Comparison of ENCODE assay signal across 8 mouse cellular contexts in genomic region chr19:42519760-42520159, GRCm38 (mm10). TPM values are rescaled to one million over a fixed set of nuclear protein-coding genes. Genes with fewer than 3 reads are reported as not detected.
DNase-seq lines count a peak whose midpoint lies in the region; ATAC-seq and TF ChIP-seq lines count a peak whose summit lies in the region.

No protein-coding gene starts in this region.

- no peaks in the 10 kb centered on the region for H3K27me3 ChIP-seq in kidney, adult 2 months (replicated peaks; ENCODE audit: control insufficient read depth, insufficient read depth, low read length)
- no peaks in the 10 kb centered on the region for H3K27me3 ChIP-seq in ES-Bruce4 (ENCODE audit: control insufficient read depth, insufficient read depth, low read length, poor library complexity, severe bottlenecking)
- H3K27me3 ChIP-seq in limb, embryonic 14.5 days (ENCODE audit: control insufficient read depth, insufficient read depth, low read length): no peaks in the 10 kb centered on the region
- H3K27me3 ChIP-seq in stomach, postnatal 0 days (ENCODE audit: control insufficient read depth, insufficient read depth, low read length): no peaks in the 10 kb centered on the region

- WGBS in kidney, adult 2 months: 36% methylated on average over 9 of the region's 9 CpGs
- WGBS in limb, embryonic 14.5 days: 43% methylated on average over 9 of the region's 9 CpGs
- 44% methylated on average over 9 of the region's 9 CpGs for WGBS in stomach, postnatal 0 days

- no peak for TF ChIP-seq EP300 in ES-Bruce4 (IDR thresholded peaks at IDR 0.05; ENCODE audit: insufficient read depth, low read depth, low read length)
- TF ChIP-seq EP300 in stomach, postnatal 0 days (optimal IDR thresholded peaks at IDR 0.05): no peak

- peaks cover 12% of the 10 kb centered on the region for H3K4me1 ChIP-seq in kidney, adult 2 months (ENCODE audit: control insufficient read depth, insufficient read depth, low read length)
- no peaks in the 10 kb centered on the region for H3K4me1 ChIP-seq in ES-Bruce4 (ENCODE audit: control insufficient read depth, insufficient read depth, low read length)
- peaks cover 2% of the 10 kb centered on the region; the same call in 1 of the 2 replicates for H3K4me1 ChIP-seq in embryonic fibroblast, embryonic 13.5 days (ENCODE audit: control insufficient read depth, insufficient read depth, low read length)
- peaks cover 7% of the 10 kb centered on the region for H3K4me1 ChIP-seq in limb, embryonic 14.5 days (ENCODE audit: control insufficient read depth, insufficient read depth, low read length)
- H3K4me1 ChIP-seq in stomach, postnatal 0 days (replicated peaks; ENCODE audit: control insufficient read depth, insufficient read depth): peaks cover 4% of the 10 kb centered on the region; the same call in 1 of the 2 replicates

- 0 out of 2 replicates have a peak overlapping the region, but pooled peaks have one; percentile 90 for H3K9ac ChIP-seq in ES-Bruce4 (ENCODE audit: low read depth, poor library complexity, severe bottlenecking)
- peak overlapping the region; percentile 77; the same call in 1 of the 2 replicates for H3K9ac ChIP-seq in limb, embryonic 14.5 days (ENCODE audit: low read depth, low read length, severe bottlenecking)
- H3K9ac ChIP-seq in stomach, postnatal 0 days (ENCODE audit: low read length): peak overlapping the region; percentile 28; the same call in 1 of the 2 replicates

- H3K36me3 ChIP-seq in kidney, adult 2 months (ENCODE audit: control insufficient read depth, insufficient read depth, low read length): no peaks in the 10 kb centered on the region
- no peaks in the 10 kb centered on the region for H3K36me3 ChIP-seq in ES-Bruce4 (ENCODE audit: control insufficient read depth, insufficient read depth, low read length, poor library complexity, severe bottlenecking)
- no peaks in the 10 kb centered on the region for H3K36me3 ChIP-seq in limb, embryonic 14.5 days (ENCODE audit: control insufficient read depth, insufficient read depth, low read length)
- no peaks in the 10 kb centered on the region for H3K36me3 ChIP-seq in stomach, postnatal 0 days (ENCODE audit: control insufficient read depth, insufficient read depth, low read length)

- peak overlapping the region; percentile 65 for H3K4me2 ChIP-seq in limb, embryonic 14.5 days (replicated peaks; ENCODE audit: low read depth, low read length, severe bottlenecking)
- peak overlapping the region; percentile 69 for H3K4me2 ChIP-seq in stomach, postnatal 0 days (replicated peaks; ENCODE audit: low read depth)

- TF ChIP-seq POLR2A in kidney, adult 2 months (IDR thresholded peaks at IDR 0.05; ENCODE audit: low read depth, low read length): no peak
- TF ChIP-seq POLR2A in ES-Bruce4 (IDR thresholded peaks at IDR 0.05; ENCODE audit: insufficient read depth, low read length): no peak
- TF ChIP-seq POLR2A in embryonic fibroblast, embryonic 13.5 days (IDR thresholded peaks at IDR 0.05; ENCODE audit: low read depth, low read length): no peak
- no peak for TF ChIP-seq POLR2A in limb, embryonic 14.5 days (IDR thresholded peaks at IDR 0.05; ENCODE audit: borderline replicate concordance, extremely low read depth, insufficient read depth, insufficient read length)

- H3K4me3 ChIP-seq in kidney, adult 2 months (ENCODE audit: insufficient read depth, low read depth, low read length): peak overlapping the region; percentile 94; the same call in 1 of the 2 replicates
- no peak overlapping the region for H3K4me3 ChIP-seq in ES-Bruce4 (ENCODE audit: low read depth, low read length)
- peak overlapping the region; percentile 87 for H3K4me3 ChIP-seq in embryonic fibroblast, embryonic 13.5 days (ENCODE audit: insufficient read depth, low read length)
- H3K4me3 ChIP-seq in limb, embryonic 14.5 days (replicated peaks; ENCODE audit: low read length): peak overlapping the region; percentile 73
- H3K4me3 ChIP-seq in stomach, postnatal 0 days (ENCODE audit: low read depth, low read length): peak overlapping the region; percentile 95

- DNase-seq in kidney, adult 2 months: peak; percentile 19
- no peak for DNase-seq in kidney, postnatal 10 days
- no peak for DNase-seq in limb, embryonic 14.5 days (ENCODE audit: low spot score)
- no peak for DNase-seq in stomach, postnatal 0 days (ENCODE audit: low spot score)
- no peak for DNase-seq in urinary bladder, adult 2 months (ENCODE audit: low spot score)
- DNase-seq in left cerebral cortex, postnatal 14 days (ENCODE audit: low spot score in 2 of 2): no peak

- no peak for ATAC-seq in limb, embryonic 14.5 days (ENCODE audit: low FRiP score, low read depth)
- no peak for ATAC-seq in stomach, postnatal 0 days (ENCODE audit: low FRiP score, low TSS enrichment)

- intact Hi-C loops in left cerebral cortex, postnatal 14 days (cut with DNase I): no loop called here

- no peak for TF ChIP-seq CTCF in kidney, adult 2 months (conservative IDR thresholded peaks at IDR 0.05; ENCODE audit: insufficient read depth, insufficient read length, low read depth, low read length)
- no peak for TF ChIP-seq CTCF in ES-Bruce4 (IDR thresholded peaks at IDR 0.05; ENCODE audit: low read depth, low read length)
- TF ChIP-seq CTCF in embryonic fibroblast, embryonic 13.5 days (IDR thresholded peaks at IDR 0.05; ENCODE audit: borderline replicate concordance, insufficient read depth, low read length): no peak
- TF ChIP-seq CTCF in stomach, postnatal 0 days (IDR thresholded peaks at IDR 0.05; ENCODE audit: low read depth): no peak

- peak overlapping the region; percentile 95 for H3K27ac ChIP-seq in kidney, adult 2 months (ENCODE audit: insufficient read depth, low read depth, low read length)
- H3K27ac ChIP-seq in ES-Bruce4 (ENCODE audit: insufficient read depth, low read length): no peak overlapping the region
- no peak overlapping the region for H3K27ac ChIP-seq in embryonic fibroblast, embryonic 13.5 days (ENCODE audit: insufficient read depth, low read length)
- no peak overlapping the region for H3K27ac ChIP-seq in limb, embryonic 14.5 days (replicated peaks; ENCODE audit: low read depth, low read length)
- no peak overlapping the region for H3K27ac ChIP-seq in stomach, postnatal 0 days (replicated peaks)

- no peaks in the 10 kb centered on the region for H3K9me3 ChIP-seq in ES-Bruce4 (replicated peaks; ENCODE audit: control insufficient read depth, insufficient read depth, low read length, poor library complexity, severe bottlenecking)
- H3K9me3 ChIP-seq in limb, embryonic 14.5 days (ENCODE audit: control insufficient read depth, low read length): no peaks in the 10 kb centered on the region
- H3K9me3 ChIP-seq in stomach, postnatal 0 days (ENCODE audit: control insufficient read depth, low read length): no peaks in the 10 kb centered on the region

RNA-seq across cellular contexts. Expression of gene R3hcc1l, which starts 1.2 kb away (rescaled TPM):
- 4.6 and 5.7 TPM in 2 replicates for polyA plus RNA-seq in kidney, adult 2 months (2012; rRNA removed)
- 23.8 and 27.7 TPM in 2 replicates for polyA plus RNA-seq in ES-Bruce4 (2011; ENCODE audit: insufficient read depth, insufficient read length, low read depth, missing spikeins)
- polyA plus RNA-seq in embryonic fibroblast, embryonic 13.5 days (2011; ENCODE audit: insufficient read length, low read depth, missing spikeins): 21.1 and 31.8 TPM in 2 replicates
- 12.2 and 15.1 TPM in 2 replicates for polyA plus RNA-seq in limb, embryonic 14.5 days (2012; rRNA removed)
- 19.6 and 23.6 TPM in 2 replicates for polyA plus RNA-seq in limb, embryonic 14.5 days (2014; fragmentation: Nextera tagmentation; extraction: Ambion mirVana)
- polyA plus RNA-seq in stomach, postnatal 0 days (2015; fragmentation: Nextera tagmentation; extraction: Ambion mirVana): 10.3 and 11.3 TPM in 2 replicates
- 17.8 and 22.1 TPM in 2 replicates for polyA plus RNA-seq in urinary bladder, adult 2 months (2012; rRNA removed)
- total RNA-seq in left cerebral cortex, postnatal 14 days (2021): 10 to 100 TPM; 14.1 to 15.1 TPM

Comparison
In these comparisons a context has a peak if more than half of its experiments do, and no peak if none do; other contexts are left out.
1. H3K9ac ChIP-seq: peak in every context shown above with its lines; median percentile 90 in ES-Bruce4; 77 in limb, embryonic 14.5 days; 28 in stomach, postnatal 0 days.